Mouse (Mus musculus) skeletal muscle tissue, adult 2 months (tissue): ENCODE results near the gene Cend1.

ENCODE experiments used
- DNase-seq: peaks from one replicate; pipeline ENCODE4 v3.0.0-alpha.2; 2012; ENCODE audit warnings: low read depth, low spot score

The Cend1 gene

DNA sequence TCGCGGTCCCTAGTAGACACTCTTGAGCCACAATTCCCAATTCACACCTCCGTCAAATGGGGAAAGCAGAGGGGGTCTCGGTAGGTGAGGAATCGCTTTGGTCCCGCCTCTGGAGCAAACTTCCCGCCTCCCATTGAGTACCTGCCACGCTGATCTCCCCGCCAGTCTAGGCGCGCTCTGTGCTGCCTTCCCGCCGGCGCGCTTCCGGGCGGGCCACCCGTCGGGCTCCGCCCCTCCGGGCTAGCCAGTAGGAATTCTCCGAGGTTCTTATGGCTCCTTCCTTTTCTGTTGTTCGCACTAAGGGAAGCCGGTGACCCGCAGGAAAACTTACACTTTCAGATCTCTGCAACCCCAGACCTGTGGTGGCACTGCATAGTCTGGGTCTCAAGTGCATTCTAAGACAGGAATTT lies 14.5 kb upstream of the Cend1 start, which contains the start of gene Pidd1:
Gene Pidd1, minus strand, starts transcription at position 198 of the 410 bp plus-strand sequence.
- no peak for DNase-seq

DNA sequence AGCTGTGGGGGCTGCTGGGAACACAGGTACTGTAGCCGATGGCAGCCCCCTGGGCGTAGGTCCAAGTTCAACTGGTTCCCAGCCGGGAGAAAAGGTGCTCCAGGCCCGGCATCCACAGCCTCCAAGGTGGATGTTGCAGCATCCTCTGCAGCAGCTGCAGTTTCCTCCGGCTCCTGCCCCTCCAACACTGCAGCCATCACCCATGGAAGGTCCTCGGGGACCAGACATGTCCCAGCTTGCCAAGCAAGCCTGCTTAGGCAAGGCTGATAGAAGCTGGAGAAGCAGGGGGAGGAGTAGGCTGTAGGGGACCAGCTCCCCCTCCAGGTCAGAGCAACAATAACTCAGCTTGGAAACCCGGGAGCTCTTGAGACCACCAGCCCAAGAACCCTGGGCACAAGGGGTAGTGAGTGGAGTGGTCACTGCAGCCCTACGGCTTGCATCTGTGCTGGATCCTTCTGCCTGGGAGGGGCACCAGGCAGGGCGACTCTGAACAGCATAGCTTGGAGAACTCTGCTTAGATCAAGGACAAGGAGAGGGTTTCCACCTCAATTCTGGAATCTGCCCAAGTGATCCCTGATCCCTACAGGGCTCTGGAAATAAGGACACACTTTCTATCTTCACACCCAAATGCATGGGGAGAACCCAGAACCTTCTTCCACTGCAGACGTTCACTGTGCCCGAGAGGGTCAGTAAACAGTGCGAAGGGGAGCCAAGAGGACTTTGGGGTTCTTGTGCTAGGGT lies 14.0 kb upstream of the Cend1 start:
- no peak for DNase-seq

DNA sequence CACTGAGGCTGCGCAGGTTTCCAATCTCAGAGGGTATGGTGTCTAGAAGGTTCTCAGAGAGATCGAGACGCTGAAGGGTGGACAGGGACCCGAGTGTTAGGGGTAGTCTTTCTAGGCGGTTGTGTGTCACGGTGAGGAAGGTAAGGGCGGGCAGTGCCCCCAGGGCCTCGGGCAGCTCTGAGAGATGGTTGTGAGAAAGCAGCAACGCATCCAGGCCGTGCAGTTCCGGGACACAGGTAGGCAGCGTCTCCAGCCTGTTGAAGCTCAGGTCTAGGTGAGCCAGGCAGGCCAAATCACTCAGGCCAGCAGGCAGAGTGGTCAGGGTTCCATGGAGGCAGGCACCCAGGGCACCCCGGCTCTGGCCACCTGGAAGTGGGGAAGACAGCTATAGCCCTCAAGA lies 12.9 kb upstream of the Cend1 start:
- no peak for DNase-seq

DNA sequence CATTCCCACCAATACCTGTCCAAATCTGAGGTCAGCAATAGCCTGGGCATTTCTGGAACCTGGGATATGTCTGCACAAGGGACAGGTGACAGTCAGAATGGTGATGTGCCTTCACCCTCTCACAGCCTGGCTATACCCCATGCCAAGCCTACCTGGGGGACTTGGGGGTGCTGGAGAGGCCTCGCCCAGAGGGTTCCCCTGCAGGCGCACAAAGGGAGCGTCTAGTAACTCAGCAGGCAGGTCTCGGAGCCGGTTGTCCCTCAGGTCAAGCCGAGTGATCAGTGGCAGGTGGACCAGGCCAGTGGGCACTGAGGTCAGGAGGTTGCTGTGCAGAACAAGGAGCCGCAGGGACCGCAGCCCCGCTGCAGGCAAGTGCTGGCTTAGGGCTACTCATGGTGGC lies 12.2 kb upstream of the Cend1 start:
- DNase-seq = no peak

DNA sequence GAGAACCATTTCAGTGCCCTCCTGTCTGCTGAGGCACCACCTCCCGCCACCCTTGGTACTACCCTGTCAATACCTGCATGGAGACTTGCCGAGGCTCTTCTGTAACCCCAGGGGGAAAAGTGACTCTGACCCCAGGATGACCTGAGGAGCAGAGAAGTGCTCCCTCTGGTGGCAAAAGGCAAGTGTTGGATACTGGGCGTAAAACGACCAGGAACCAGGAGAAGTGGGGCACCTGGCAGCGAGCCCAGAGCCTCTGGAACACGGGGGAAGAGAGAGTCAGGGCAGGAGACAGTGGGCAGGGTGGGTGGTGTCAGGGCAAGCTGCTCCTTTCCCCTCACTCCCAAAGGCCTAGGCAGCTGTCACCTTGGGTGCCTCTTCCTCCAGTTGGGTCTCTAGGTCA lies 11.3 kb upstream of the Cend1 start:
- DNase-seq = no peak

DNA sequence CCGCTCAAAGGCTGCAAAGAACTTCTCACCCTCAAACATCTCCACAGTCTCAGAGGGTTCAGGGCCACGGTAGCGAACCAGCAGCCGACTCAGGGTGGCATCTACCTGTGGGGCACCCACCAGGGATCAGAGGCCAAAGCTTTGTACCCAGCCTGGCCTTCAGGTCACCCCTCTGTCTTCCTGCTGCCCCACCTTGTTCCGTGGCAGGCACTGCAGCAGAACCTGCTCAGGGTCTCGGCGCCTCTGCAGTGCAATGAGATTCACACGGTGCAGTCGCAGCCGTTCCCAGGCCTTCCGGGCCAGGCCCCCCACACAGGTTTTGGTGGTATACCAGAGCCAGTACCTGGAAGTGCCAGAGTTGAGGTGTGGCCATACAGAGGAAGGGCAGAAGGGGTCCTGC lies 10.5 kb upstream of the Cend1 start:
- DNase-seq = no peak

DNA sequence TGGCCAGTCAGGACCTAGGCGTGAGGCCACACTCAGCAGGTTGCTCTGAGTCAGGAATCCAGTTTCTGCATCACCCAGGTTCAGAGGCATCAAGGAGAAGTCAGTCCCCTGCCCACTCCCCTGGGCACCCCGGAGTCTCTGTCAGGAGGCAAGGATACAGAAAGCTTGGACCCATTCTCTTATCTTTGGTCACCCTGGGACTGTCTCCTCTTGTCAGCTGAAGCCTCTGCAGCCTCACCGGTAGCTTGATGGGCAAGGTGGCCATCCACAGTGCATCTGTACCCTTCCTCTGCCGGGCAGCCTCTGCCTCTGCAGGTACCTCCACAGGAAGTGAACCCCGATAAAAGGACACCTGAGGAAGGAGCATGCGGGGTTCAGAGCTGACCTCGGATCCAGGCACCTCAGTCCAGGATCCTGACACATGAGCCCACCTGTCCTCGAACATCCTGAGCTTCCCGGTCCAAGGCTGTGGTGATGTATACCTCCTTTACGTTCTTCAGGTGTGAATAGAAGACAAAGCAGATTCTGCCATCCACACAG lies 9.9 kb upstream of the Cend1 start:
- no peak for DNase-seq

DNA sequence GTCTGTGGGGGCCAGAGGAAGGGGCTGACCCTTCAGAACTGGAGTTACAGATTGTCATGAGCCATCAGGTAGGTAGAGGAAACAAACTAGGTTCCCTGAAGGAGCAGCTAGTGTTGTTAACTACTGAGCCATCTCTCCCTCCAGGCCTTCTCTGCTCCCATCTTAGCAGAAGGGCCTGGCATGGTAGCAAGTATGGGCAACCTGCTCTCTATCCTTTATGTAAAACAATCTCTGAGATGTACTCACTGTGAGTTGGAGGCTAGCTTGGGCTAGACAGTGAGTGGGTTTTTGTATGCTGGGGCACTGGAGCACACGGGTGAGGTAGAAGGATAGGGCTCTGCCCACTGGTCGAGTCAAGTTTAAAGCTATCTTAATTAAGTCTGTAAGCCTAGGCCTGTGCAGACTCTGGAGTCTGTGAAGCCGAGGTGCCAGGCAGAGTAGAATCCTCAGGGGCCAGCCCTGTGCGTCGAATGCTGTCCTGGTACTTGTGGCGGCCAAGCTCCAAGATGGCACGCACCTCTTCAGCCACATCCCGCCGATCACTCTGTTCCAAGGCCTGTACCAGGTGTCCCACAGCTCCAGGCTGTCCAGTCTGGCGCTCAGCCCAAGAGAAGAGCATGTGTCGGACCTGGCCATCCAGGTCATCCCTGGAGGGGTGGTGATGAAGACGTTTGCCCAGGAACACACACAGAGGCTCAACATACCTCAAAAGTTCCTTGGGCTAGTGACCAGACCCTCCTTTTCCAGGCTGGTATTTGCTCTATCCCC lies 9.1 kb upstream of the Cend1 start:
- no peak for DNase-seq

DNA sequence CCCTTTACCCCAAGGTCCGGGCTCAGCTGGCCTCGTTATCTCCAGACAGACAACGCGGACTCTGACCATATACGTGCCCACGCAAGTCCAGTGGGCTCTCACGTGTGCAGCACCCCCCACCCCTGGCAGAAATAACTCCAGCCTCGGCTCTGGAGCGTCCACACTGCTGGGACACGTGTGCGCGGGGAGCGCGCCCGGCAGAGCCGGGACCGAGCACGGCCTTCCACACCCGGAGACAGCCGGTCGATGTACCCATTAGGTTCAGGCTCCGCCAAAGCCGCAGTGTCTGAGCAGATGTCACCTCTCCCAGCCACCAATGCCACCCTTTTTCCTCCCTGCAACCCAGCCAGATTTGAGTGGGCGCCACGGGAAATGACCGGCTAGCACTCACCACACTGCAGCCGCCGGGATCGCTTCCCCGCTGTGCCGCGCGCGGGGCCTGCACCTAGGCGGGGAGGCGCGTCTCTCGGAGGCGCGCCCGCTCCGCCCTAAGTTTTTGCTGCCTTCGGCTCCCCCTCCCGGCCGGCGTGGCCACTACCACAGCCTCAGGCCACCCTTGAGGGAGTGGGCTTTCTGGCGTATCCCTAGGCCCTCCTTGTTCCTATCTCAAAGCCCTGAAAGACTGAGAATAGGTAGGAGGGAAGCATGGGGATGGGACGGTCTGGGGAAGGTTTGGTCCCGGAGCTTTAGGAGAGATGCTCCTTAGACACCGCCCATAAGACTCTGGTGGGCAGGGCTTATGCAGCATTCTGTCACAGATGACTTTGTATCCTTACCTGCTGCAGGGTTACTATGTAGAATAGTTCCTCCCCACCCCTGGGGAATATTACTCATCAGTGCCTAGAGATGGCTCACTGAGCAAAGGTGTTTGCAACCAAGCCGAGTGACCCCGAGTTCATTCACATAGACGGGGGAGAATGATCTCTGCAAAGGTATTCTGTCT lies 8.2 kb upstream of the Cend1 start, which contains the start of gene Slc25a22:
Gene Slc25a22, minus strand, starts transcription at position 715 of the 943 bp plus-strand sequence.
- DNase-seq = no peak

DNA sequence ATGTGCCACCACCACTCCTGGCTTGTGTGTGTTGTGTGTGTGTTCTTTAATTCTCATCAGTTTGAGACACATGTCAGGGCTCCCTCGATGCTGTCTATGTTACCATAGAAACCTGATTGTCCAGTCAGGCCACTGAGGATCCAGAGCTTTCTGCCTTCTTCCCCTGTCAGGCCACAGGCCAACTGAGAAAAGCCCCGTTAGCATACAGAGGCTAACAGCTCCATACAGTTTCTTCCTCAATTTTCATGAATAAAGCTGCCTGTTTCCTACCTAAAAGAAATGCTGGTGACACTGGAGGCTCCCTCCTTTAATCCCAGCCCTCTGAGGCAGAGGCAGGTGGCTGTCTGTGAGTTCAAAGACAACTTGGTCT lies 7.2 kb upstream of the Cend1 start:
- no peak for DNase-seq

DNA sequence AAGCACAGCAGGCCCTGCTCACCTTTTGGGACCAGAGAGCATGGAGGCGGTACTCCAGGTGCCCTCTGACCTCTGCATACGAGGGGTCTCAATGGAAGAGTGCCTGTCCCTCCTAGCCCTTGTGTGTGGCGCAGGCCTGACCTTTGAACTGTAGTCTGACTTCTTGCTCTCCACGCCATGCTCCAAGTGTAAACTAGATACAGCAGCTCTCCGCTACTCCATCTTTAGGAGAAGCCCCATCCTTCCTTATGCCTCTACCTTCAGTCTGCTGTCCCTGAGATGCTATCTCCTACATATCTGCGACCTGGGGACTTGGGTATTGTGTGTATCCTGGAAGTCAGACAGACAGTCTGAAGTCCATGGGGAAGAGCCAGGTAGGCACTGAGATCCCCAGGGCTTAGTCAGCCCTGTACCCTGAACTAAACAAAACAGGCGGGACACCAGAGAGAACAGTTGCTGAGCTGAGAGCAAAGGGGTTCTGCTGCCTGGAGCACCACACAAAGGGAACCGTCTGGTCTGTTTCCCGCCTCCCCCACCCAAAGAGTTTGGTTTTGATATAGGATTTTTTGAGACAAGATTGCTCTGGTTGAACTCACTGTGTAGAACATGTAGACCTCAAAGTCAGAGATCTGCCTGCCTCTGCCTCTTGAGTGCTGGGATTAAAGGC lies 6.7 kb upstream of the Cend1 start:
- no peak for DNase-seq

DNA sequence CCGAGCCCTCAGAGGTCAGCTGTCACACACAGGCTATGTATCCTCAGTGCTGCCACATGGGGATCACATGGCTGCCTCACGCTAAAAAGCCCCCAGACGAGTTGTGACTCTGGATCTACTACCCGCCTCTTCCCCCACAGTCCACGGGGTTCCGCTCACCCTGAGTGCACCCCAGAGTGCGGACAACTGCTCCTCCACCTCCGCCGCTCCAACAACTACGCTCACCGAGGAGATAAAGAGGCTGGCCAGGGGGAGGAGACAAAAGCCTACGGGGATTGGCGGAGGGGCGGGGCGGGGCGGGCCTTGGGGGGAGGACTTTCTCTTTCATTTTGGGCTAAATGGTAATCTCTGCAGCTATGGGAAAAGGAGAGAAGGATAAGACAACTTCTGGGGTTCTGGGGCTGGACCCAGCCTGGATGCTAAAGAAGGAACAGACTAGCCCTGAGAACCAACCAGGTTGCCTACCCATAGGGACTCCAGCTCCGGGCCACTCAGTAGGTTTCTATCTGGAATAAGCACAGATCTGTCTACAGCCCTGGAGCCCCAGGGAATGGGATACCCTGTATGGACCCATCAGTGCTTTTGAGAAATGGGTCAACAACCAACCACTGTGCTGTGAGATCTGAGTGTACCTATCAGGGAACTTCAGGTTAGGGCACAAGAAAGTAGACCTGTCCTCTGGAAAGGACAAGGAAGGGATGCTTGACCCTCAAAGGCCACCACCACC lies 6.0 kb upstream of the Cend1 start:
- no peak for DNase-seq

DNA sequence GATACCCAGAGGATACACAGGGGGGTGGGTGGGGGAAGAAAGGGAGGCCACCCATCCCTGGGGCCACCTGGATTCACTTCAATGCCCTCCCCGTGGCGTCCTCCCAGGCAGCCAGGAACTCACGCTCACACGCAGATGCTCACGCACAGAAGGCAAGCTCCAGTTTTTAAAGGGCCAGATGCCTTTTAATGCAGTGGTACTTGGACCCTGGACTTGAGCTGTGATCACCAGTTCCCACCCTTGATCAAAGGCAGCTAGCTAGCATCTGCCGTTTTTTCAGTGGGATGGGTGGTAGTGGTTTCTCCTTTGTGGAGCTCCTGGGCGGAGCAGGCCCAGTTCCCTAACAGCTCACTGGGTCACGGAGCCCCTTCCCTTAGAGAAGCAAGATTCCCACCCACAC lies 5.2 kb upstream of the Cend1 start:
- no peak for DNase-seq

DNA sequence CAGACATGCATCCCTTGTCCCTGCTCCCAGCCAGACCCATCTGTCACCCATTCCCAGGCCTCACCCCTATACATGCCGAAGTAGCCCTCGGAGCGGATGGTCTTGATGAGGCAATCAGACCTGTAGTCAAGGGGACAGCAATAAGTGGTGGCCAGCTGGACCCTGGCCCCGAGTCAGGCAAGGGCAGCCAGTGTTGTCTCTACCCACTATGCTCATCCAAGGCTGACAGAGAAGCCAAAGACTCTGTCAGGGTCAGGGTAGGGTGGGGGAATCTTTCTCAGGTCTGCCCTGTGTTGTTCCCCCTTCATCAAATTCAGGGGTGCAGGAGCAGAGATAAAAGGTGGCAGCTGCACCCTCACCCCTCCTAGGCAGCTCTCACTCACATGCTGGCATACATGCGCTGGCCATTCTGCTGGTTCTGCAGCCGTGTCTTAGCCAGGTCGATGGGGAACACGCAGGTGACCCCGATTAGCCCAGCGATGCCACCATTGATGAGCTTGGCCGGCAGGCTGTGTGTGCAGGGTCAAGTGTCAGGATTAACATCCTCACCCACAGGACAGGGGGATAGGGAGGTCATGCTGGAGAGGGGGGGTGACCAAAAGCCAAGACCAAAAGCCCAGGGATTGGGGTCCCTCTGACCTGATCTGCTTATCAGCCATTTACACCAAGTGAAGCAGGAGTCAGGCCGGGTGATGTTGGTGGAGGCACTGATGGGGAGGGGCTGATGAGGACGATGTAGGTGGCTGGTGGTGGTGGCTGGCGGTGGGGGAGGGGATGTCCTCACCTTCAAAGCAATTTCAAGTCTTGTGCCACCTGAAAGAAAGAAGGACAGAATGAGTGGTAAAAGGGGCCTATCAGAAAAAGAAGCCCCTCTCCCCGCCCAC lies 4.5 kb upstream of the Cend1 start:
- no peak for DNase-seq

DNA sequence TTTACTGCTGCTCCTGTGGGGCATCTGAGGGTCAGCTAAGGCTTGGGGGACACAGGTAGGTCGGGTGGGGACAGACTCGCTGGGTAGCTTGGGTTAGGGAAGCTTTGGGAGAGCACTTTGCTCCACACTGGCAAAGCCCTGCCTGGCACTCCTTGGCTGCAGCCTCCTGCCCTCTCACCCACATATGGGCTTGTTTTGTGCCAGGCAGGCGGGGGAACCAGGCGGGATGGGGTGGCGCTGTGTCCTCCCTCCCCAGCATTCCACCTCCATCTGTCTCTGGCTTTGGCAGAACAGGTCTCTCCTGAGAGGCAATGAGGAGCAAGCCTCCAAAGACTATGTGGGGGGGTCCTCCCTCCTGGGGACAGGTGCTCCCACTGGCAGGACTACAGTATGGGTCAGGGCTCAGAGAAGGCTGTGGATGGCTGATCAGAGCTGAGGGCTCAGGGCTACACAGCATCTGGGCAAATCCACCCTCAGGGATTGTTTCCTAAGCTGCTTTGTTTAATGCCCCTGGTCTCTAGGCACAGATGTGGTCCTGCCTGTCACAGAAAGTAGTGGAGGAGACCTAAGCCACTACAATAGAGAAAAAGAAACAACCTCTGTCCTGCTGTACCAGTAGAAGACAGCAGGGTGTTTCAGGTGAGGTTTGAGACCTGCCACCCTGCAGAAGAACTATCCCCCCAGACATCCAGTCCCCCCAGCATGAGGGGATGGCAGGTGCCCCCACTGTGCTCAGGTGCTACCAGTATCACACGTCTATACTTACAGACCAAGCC lies 3.6 kb upstream of the Cend1 start:
- DNase-seq = no peak

DNA sequence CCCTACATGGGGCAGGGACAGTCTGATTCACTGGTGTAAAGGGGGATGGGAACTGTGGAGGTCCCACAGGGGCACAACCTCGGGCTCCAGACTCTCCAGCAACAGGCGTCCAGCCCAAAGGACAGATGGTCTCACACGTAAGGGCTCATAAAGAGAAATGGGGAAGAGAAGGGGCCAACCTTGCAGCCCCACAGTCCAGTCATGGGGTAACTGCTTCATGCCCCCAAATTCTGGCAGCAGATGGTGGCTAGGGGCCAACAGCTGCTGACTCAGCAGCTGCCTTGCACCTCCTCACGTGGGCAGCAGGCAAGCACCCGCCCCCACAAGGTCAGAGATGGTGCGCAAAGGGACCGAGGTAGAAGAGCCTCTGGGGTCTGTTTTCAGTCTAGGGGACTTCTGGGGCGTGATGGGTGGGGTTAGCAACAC lies 2.9 kb upstream of the Cend1 start:
- no peak for DNase-seq

DNA sequence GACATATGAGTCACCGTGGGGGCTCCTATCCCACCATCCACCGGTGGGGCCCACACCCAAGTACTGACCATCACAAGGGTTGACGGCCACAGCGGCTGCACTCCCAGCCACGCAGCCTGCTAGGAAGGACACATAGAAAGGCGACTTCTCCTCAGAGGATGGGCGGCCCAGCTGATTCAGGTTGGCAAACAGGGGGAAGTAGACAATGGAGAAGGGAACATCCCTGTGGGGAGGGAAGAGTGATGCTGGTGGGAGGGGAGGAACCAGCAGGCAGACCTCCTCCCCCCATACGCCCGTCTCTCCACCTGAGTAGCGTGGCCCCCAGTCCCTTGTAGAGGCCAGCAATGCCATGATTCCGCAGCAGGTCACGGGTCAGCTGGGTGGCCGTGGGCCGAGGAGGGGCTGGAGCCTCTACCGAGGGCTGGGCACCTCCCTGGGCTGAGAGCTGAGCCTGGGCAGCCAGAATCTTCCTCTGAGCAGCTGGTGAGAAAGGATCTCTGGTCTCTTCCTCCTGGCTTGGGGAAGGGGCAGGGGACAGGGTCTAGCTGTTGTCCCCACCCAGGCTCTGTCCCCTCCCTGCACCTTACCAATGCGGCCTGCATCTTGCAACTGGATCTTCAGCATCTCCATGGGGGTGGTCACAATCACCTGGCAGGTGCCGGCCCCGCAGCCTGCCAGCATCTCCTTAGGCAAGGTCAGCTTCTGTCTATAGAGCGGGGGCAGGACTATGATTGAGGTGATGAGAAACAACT lies 2.3 kb upstream of the Cend1 start:
- no peak for DNase-seq
